Mouse (Mus musculus): Measurements from ENCODE around the gene Dscam. TPM values are rescaled to one million over a fixed set of nuclear protein-coding genes. Genes with fewer than 3 reads are reported as not detected.

The Dscam gene
- total and polyA plus RNA-seq, 2 experiments from 2014 or later, result 7.9 to 29.1 TPM

DNA sequence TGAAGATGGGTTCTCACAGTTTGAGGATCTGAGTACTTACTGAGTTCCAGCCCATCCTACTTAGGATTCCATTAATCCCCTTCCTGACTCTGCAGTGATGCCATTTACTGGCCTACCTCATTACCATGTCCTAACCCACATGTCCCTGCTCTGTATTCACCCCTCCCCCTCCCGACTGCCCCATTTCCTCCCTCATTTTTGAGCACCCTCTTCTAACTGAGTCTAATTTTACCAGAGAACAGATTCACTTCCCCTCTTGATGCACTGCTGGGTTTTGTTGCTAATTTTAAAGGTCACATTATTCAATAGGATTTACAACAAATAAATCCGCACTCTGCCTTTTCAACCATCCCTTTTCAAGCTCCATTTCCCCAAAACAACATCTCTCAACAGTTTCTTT, 629.5 kb downstream of the Dscam start:
- no peak for TF ChIP-seq CTCF (IDR thresholded peaks at IDR 0.05; ENCODE audit: low read depth)
- ATAC-seq (no peak), DNase-seq (no peak)
- H3K4me3 ChIP-seq (ENCODE audit: low read depth, low read length), result no peak overlapping the region
- no peak overlapping the region for H3K4me2 ChIP-seq (ENCODE audit: low read depth)
- H3K27me3 ChIP-seq (ENCODE audit: insufficient read depth, low read length), result no peaks in the 10 kb centered on the region
- H3K27ac ChIP-seq (ENCODE audit: low read depth, low read length), result no peak overlapping the region
- H3K36me3 ChIP-seq (ENCODE audit: insufficient read depth), result no peaks in the 10 kb centered on the region
- H3K9ac ChIP-seq, result no peak overlapping the region
- H3K4me1 ChIP-seq (ENCODE audit: insufficient read depth), result no peaks in the 10 kb centered on the region
- 61% methylated on average over 2 of the region's 2 CpGs for WGBS
- H3K9me3 ChIP-seq (ENCODE audit: low read length), result no peaks in the 10 kb centered on the region

Other genes starting within 250 kb of the Dscam start
- gene Bace2, start 186.0 kb upstream of the Dscam start, total RNA-seq (2014; rRNA removed), result 2.2 and 2.6 TPM in 2 replicates
- 4.5 and 5.9 TPM in 2 replicates for gene Bace2, start 186.0 kb upstream of the Dscam start, polyA plus RNA-seq (2015; fragmentation: Nextera tagmentation; extraction: Ambion mirVana)

Data from forebrain, postnatal 0 days (tissue).